Comparison of ENCODE assay signal across 8 mouse cellular contexts in the genomic region with DNA sequence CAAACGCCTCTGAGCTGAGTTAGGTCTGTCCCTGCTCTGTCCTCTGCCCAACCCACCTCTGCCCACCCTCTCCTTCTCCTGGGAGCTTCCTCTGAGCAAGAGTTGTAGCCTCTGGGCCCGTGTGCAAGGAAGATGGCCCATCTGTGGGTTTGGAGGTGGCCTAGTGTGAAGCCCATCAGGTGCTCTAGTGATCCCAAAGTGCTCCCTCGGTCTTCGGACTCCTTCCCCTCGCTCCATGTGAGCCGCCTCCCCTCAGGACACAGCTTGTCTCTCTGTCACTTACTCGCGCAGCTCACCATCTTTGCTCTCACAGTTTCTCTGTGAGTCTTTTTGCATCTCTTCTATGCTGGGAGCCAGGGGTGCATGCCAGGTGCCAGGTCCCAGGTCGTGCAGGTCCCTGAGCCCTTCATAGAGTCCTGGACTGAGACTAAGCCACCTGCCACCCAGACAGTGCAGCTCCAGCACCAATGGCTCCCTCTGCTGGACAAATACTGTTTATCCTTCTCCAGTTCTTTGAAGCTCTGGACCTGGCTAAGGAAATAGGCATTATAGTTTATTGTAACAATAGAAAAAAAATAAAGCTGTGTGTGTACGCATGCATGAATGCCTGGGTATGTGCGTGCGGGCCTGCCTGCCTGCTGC. TPM values are rescaled to one million over a fixed set of nuclear protein-coding genes. Genes with fewer than 3 reads are reported as not detected.
DNase-seq lines count a peak whose midpoint lies in the region; ATAC-seq lines count a peak whose summit lies in the region.

No protein-coding gene starts in this region.

- intact Hi-C loops in heart, postnatal 10 days (cut with DNase I), result loop anchor here (5.0 kb wide), 2 partner anchors 61 to 411 kb away; a partner anchor contains a TSS

- H3K27ac ChIP-seq in midbrain, embryonic 11.5 days (ENCODE audit: low read depth, low read length), result no peak overlapping the region

- 56% methylated on average over 12 of the region's 12 CpGs for WGBS in large intestine, adult 2 months
- WGBS in midbrain, embryonic 11.5 days, result 60% methylated on average over 12 of the region's 12 CpGs

- no peak overlapping the region for H3K9ac ChIP-seq in midbrain, embryonic 11.5 days (ENCODE audit: low read length)

- H3K27me3 ChIP-seq in midbrain, embryonic 11.5 days (ENCODE audit: control insufficient read depth, insufficient read depth, low read length), result no peaks in the 10 kb centered on the region

- H3K4me2 ChIP-seq in midbrain, embryonic 11.5 days, result no peak overlapping the region

- no peaks in the 10 kb centered on the region for H3K9me3 ChIP-seq in midbrain, embryonic 11.5 days (ENCODE audit: control insufficient read depth, low read length)

- peak; percentile 70 for ATAC-seq in midbrain, embryonic 11.5 days (ENCODE audit: low FRiP score)

- DNase-seq in heart, adult 8-10 months (ENCODE audit: low spot score), result peak; percentile 57
- DNase-seq in heart, adult 11 months, result no peak
- peak; percentile 37 for DNase-seq in Muller cell, postnatal 12 days (ENCODE audit: inconsistent ontology term)
- peak; percentile 45 to 67 for DNase-seq in cerebellum, postnatal 25 days
- peak; percentile 59 to 75 for DNase-seq in heart, postnatal 10 days
- DNase-seq in large intestine, adult 2 months (ENCODE audit: low read depth, low spot score), result peak; percentile 45
- DNase-seq in midbrain, embryonic 11.5 days (ENCODE audit: low spot score, missing footprints), result peak; percentile 83
- peak; percentile 52 for DNase-seq in thymus, postnatal 4 days

- H3K36me3 ChIP-seq in midbrain, embryonic 11.5 days (ENCODE audit: control insufficient read depth, insufficient read depth, low read length), result no peaks in the 10 kb centered on the region

- no peaks in the 10 kb centered on the region for H3K4me1 ChIP-seq in midbrain, embryonic 11.5 days (ENCODE audit: control insufficient read depth, insufficient read depth, low read length)

- H3K4me3 ChIP-seq in midbrain, embryonic 11.5 days (ENCODE audit: low read depth, low read length), result no peak overlapping the region

RNA-seq across cellular contexts. Expression of a gene that starts 28.1 kb away (rescaled TPM):
- total RNA-seq in heart, adult 8-10 months (2022), result 10 to 100 TPM; 14.4 to 18.0 (median 16.6) TPM
- total RNA-seq in heart, postnatal 10 days (2021), result 10 to 100 TPM; 18.0 to 18.4 TPM
- polyA plus RNA-seq in large intestine, adult 2 months (2012; rRNA removed), result 39.7 and 42.5 TPM in 2 replicates
- polyA plus RNA-seq in midbrain, embryonic 11.5 days (2014; fragmentation: Nextera tagmentation; extraction: Ambion mirVana), result 18.3 and 20.8 TPM in 2 replicates

RNA-seq across cellular contexts. Expression of a gene that starts 39.1 kb away (rescaled TPM):
- total RNA-seq in heart, adult 8-10 months (2022), result not detected
- total RNA-seq in heart, postnatal 10 days (2021), result not detected
- polyA plus RNA-seq in large intestine, adult 2 months (2012; rRNA removed), result 0.29 TPM in 1 of 2 replicates, not detected in the other
- polyA plus RNA-seq in midbrain, embryonic 11.5 days (2014; fragmentation: Nextera tagmentation; extraction: Ambion mirVana), result 4.4 and 4.5 TPM in 2 replicates
